Mouse (Mus musculus) megakaryocyte, embryonic 14.5 days (primary cell): Measurements from ENCODE around the gene Clrn1. TPM values are rescaled to one million over a fixed set of nuclear protein-coding genes. Genes with fewer than 3 reads are reported as not detected.

ENCODE experiments used
- H3K27me3 ChIP-seq: replicated peaks from 2 replicates; pipeline ENCODE3; 2012; ENCODE audit warnings: inconsistent platforms
- H3K36me3 ChIP-seq: replicated peaks from 2 replicates; pipeline ENCODE3; 2012; ENCODE audit warnings: low read length, inconsistent platforms, mixed read lengths
- H3K4me1 ChIP-seq: 2 replicates; pipeline ENCODE4 v1.6.1; 2012; ENCODE audit warnings: inconsistent platforms
- H3K4me3 ChIP-seq: replicated peaks from 2 replicates; pipeline ENCODE3; 2012; ENCODE audit warnings: moderate library complexity, mild to moderate bottlenecking, inconsistent platforms
- H3K9me3 ChIP-seq: 2 replicates; pipeline ENCODE4 v1.6.1; 2012; ENCODE audit warnings: inconsistent platforms
- FLI1 ChIP-seq: IDR thresholded peaks from 2 replicates; pipeline ENCODE4 v1.6.1; 2012; ENCODE audit warnings: low read length, inconsistent platforms, mixed read lengths
- GATA1 ChIP-seq: IDR thresholded peaks from 3 replicates; pipeline ENCODE4 v1.6.1; 2012; ENCODE audit warnings: mixed read lengths, low read length, inconsistent platforms, borderline replicate concordance
- polyA plus RNA-seq: library from polyadenylated mRNA; stranded (reverse); fragments of >175 nt; gene quantifications from 2 replicates; pipeline ENCODE4 v1.2.3, GENCODE M21; 2012; ENCODE audit warnings: low replicate concordance; ENCODE audit not compliant: insufficient read depth

The Clrn1 gene
- polyA plus RNA-seq, 1 experiment: not detected

GRCm38 (mm10) chr3:58809111-58809915 lies 75.8 kb downstream of the Clrn1 start:
- Histone ChIP-seq H3K4me1 (no peaks in the 10 kb centered on the region), H3K27me3 (peaks cover 20% of the 10 kb centered on the region), H3K9me3 (peaks cover 3% of the 10 kb centered on the region; the same call in 1 of the 2 replicates), H3K36me3 (no peaks in the 10 kb centered on the region), H3K4me3 (no peak overlapping the region)
- no peak for TF ChIP-seq FLI1
- TF ChIP-seq GATA1: no peak

- Histone ChIP-seq H3K4me3 (no peak overlapping the region), H3K27me3 (peaks cover 18% of the 10 kb centered on the region), H3K4me1 (no peaks in the 10 kb centered on the region), H3K36me3 (no peaks in the 10 kb centered on the region), H3K9me3 (peaks cover 3% of the 10 kb centered on the region; the same call in 1 of the 2 replicates)
- no peak for TF ChIP-seq FLI1
- no peak for TF ChIP-seq GATA1
Observed at GRCm38 (mm10) chr3:58808636-58809035, 76.5 kb downstream of the Clrn1 start.

GRCm38 (mm10) chr3:58804745-58805144 lies 80.4 kb downstream of the Clrn1 start:
- Histone ChIP-seq H3K27me3 (peaks cover 8% of the 10 kb centered on the region), H3K4me1 (no peaks in the 10 kb centered on the region), H3K4me3 (no peak overlapping the region), H3K36me3 (no peaks in the 10 kb centered on the region), H3K9me3 (no peaks in the 10 kb centered on the region)
- TF ChIP-seq GATA1 (no peak), FLI1 (no peak)

GRCm38 (mm10) chr3:58798676-58799075 lies 86.5 kb downstream of the Clrn1 start:
- Histone ChIP-seq H3K27me3 (no peaks in the 10 kb centered on the region), H3K4me1 (no peaks in the 10 kb centered on the region), H3K9me3 (peaks cover 2% of the 10 kb centered on the region; the same call in 1 of the 2 replicates), H3K4me3 (no peak overlapping the region), H3K36me3 (no peaks in the 10 kb centered on the region)
- TF ChIP-seq GATA1: no peak
- TF ChIP-seq FLI1: no peak

- peaks cover 2% of the 10 kb centered on the region; the same call in 1 of the 2 replicates for H3K9me3 ChIP-seq
- no peaks in the 10 kb centered on the region for H3K4me1 ChIP-seq
- H3K4me3 ChIP-seq: no peak overlapping the region
- TF ChIP-seq GATA1: no peak
- no peak for TF ChIP-seq FLI1
- H3K27me3 ChIP-seq: no peaks in the 10 kb centered on the region
- no peaks in the 10 kb centered on the region for H3K36me3 ChIP-seq
Observed at GRCm38 (mm10) chr3:58798245-58798644, 86.9 kb downstream of the Clrn1 start.

Other genes with a start within 250 kb of the Clrn1 start
- gene Erich6, start 248.1 kb downstream of the Clrn1 start, polyA plus RNA-seq: not detected in 2 replicates
- 28.3 and 77.4 TPM in 2 replicates for gene Siah2, start 192.9 kb downstream of the Clrn1 start, polyA plus RNA-seq
- gene Mindy4b-ps, start 63.0 kb downstream of the Clrn1 start, polyA plus RNA-seq: not detected in 2 replicates
- gene Med12l, start 120.5 kb upstream of the Clrn1 start, polyA plus RNA-seq: 12.6 and 12.7 TPM in 2 replicates
- gene Gpr171, start 216.5 kb upstream of the Clrn1 start, polyA plus RNA-seq: 3.0 and 6.1 TPM in 2 replicates